Mouse (Mus musculus) MEL (cell line): ENCODE measurements at regions not wholly inside any gene's neighbourhood (a gene's known extent, or its start where the extent isn't known, plus 50 kb on each side); places are given as distances from the start of the nearest gene placed in this dataset.
"Not testable (repeated sequence)": the region's sequence is repeated elsewhere in the genome, so short reads cannot be mapped to it uniquely, and the experiment has no call there.

Experiments
- DNase-seq: peaks from one replicate; pipeline ENCODE4 v3.0.0; 2011; ENCODE audit warnings: low read depth, low spot score
- H3K27ac ChIP-seq: 2 replicates; pipeline ENCODE4 v1.5.1; 2012; ENCODE audit warnings: low read depth, mild to moderate bottlenecking, control low read depth, low read length, moderate library complexity; ENCODE audit not compliant: control insufficient read depth
- H3K27me3 ChIP-seq, 2 experiments: fragments of 150-350 bp in 1 of 2; sonication (generic) in 1 of 2; 2 replicates each; pipeline ENCODE4 v1.6.1; 2012; ENCODE audit warnings: low read length in 2 of 2, mild to moderate bottlenecking in 2 of 2, improper control_type of control experiment in 1 of 2, moderate library complexity in 1 of 2; ENCODE audit not compliant: insufficient read depth in 2 of 2, control insufficient read depth in 1 of 2
- H3K36me3 ChIP-seq, 2 experiments: 2 replicates each; pipeline ENCODE4 v1.6.1; 2012 to 2014; ENCODE audit warnings: low read length in 2 of 2, improper control_type of control experiment in 1 of 2, inconsistent platforms in 1 of 2, mild to moderate bottlenecking in 1 of 2; ENCODE audit not compliant: insufficient read depth in 2 of 2, control insufficient read depth in 1 of 2
- H3K4me1 ChIP-seq, 2 experiments: fragments of 150-350 bp in 1 of 2; sonication (generic) in 1 of 2; 2 replicates each; pipeline ENCODE4 v1.6.1; 2012; ENCODE audit warnings: low read length in 2 of 2, improper control_type of control experiment in 1 of 2, mild to moderate bottlenecking in 1 of 2; ENCODE audit not compliant: insufficient read depth in 2 of 2, control insufficient read depth in 1 of 2
- H3K4me3 ChIP-seq, 2 experiments: fragments of 150-350 bp in 1 of 2; sonication (generic) in 1 of 2; 2 replicates each; pipeline ENCODE4 v1.5.1; 2012; ENCODE audit warnings: low read depth in 2 of 2, low read length in 2 of 2, mild to moderate bottlenecking in 2 of 2, moderate library complexity in 2 of 2, control low read depth in 1 of 2, improper control_type of control experiment in 1 of 2; ENCODE audit not compliant: control insufficient read depth in 1 of 2, insufficient read depth in 1 of 2
- H3K79me2 ChIP-seq: 2 replicates; pipeline ENCODE4 v1.6.1; 2012; ENCODE audit warnings: mild to moderate bottlenecking, low read length, moderate library complexity; ENCODE audit not compliant: control insufficient read depth, poor library complexity, insufficient read depth
- H3K9ac ChIP-seq: 2 replicates; pipeline ENCODE4 v1.6.1; 2012; ENCODE audit warnings: low read depth, mild to moderate bottlenecking, control low read depth, low read length, moderate library complexity; ENCODE audit not compliant: control insufficient read depth, poor library complexity, severe bottlenecking
- H3K9me3 ChIP-seq: fragments of 150-350 bp; sonication (generic); replicated peaks from 2 replicates; pipeline ENCODE4 v1.6.1; 2012; ENCODE audit warnings: mild to moderate bottlenecking, low read length, improper control_type of control experiment, moderate library complexity; ENCODE audit not compliant: insufficient read depth
- CTCF ChIP-seq, 3 experiments: IDR thresholded peaks in 2 of 3; conservative IDR thresholded peaks in 1 of 3; 2 replicates each; pipeline ENCODE4 v1.5.1; 2011 to 2012; ENCODE audit warnings: low read length in 3 of 3, low read depth in 2 of 3, mild to moderate bottlenecking in 2 of 3, improper control_type of control experiment in 1 of 3, inconsistent platforms in 1 of 3, mixed read lengths in 1 of 3, moderate library complexity in 1 of 3; ENCODE audit not compliant: control insufficient read depth in 1 of 3, insufficient read depth in 1 of 3, poor library complexity in 1 of 3, severe bottlenecking in 1 of 3
- ELF1 ChIP-seq: IDR thresholded peaks from 2 replicates; pipeline ENCODE4 v1.6.1; 2014; ENCODE audit warnings: low read depth, mild to moderate bottlenecking, inconsistent platforms, low read length, improper control_type of control experiment, moderate library complexity
- EP300 ChIP-seq, 2 experiments: IDR thresholded peaks; 2 replicates each; pipeline ENCODE4 v1.6.1; 2011; ENCODE audit warnings: improper control_type of control experiment in 2 of 2, low read length in 2 of 2, low read depth in 1 of 2, mild to moderate bottlenecking in 1 of 2
- MAFK ChIP-seq: IDR thresholded peaks from 2 replicates; pipeline ENCODE4 v1.6.1; 2011; ENCODE audit warnings: low read depth, mild to moderate bottlenecking, low read length, improper control_type of control experiment, borderline replicate concordance
- MAX ChIP-seq: IDR thresholded peaks from 2 replicates; pipeline ENCODE4 v1.6.1; 2011; ENCODE audit warnings: low read length, improper control_type of control experiment
- MAZ ChIP-seq: IDR thresholded peaks from 2 replicates; pipeline ENCODE4 v1.6.1; 2012; ENCODE audit warnings: low read depth, mild to moderate bottlenecking, inconsistent platforms, low read length, improper control_type of control experiment
- MEF2A ChIP-seq: IDR thresholded peaks from 2 replicates; pipeline ENCODE4 v1.6.1; 2014; ENCODE audit warnings: low read depth, mild to moderate bottlenecking, inconsistent platforms, low read length, improper control_type of control experiment; ENCODE audit not compliant: poor library complexity, insufficient replicate concordance, severe bottlenecking; ENCODE audit errors: extremely low read depth
- NRF1 ChIP-seq: IDR thresholded peaks from 2 replicates; pipeline ENCODE4 v1.6.1; 2014; ENCODE audit warnings: low read depth, mild to moderate bottlenecking, inconsistent platforms, low read length, improper control_type of control experiment, moderate library complexity; ENCODE audit not compliant: poor library complexity, insufficient read depth, severe bottlenecking
- POLR2A ChIP-seq, 2 experiments: IDR thresholded peaks; 2 replicates each; pipeline ENCODE4 v1.6.1; 2011 to 2012; ENCODE audit warnings: low read length in 2 of 2, mild to moderate bottlenecking in 2 of 2, control low read depth in 1 of 2, improper control_type of control experiment in 1 of 2, low read depth in 1 of 2, moderate library complexity in 1 of 2; ENCODE audit not compliant: control insufficient read depth in 1 of 2, insufficient read depth in 1 of 2, poor library complexity in 1 of 2
- POLR2AphosphoS5 ChIP-seq: IDR thresholded peaks from 2 replicates; pipeline ENCODE4 v1.6.1; 2012; ENCODE audit warnings: low read depth, borderline replicate concordance, mild to moderate bottlenecking, inconsistent platforms, low read length, moderate library complexity, mixed read lengths
- RCOR1 ChIP-seq: IDR thresholded peaks from 2 replicates; pipeline ENCODE4 v1.6.1; 2012; ENCODE audit warnings: low read depth, mild to moderate bottlenecking, inconsistent platforms, low read length, improper control_type of control experiment
- TBP ChIP-seq: IDR thresholded peaks from 2 replicates; pipeline ENCODE4 v1.8.0; 2011; ENCODE audit warnings: low read depth, low read length, improper control_type of control experiment
- UBTF ChIP-seq: IDR thresholded peaks from 2 replicates; pipeline ENCODE4 v1.6.1; 2012; ENCODE audit warnings: low read depth, mild to moderate bottlenecking, inconsistent platforms, low read length, improper control_type of control experiment, moderate library complexity, borderline replicate concordance; ENCODE audit not compliant: insufficient read depth

GRCm38 (mm10) chrX:103553196-103553595 lies 77.2 kb upstream of the Zcchc13 start:
- Histone ChIP-seq H3K27ac (no peak overlapping the region), H3K79me2 (no peaks in the 10 kb centered on the region), H3K4me1 (no peaks in the 10 kb centered on the region), H3K27me3 (no peaks in the 10 kb centered on the region), H3K4me3 (no peak overlapping the region), H3K36me3 (no peaks in the 10 kb centered on the region), H3K9me3 (no peaks in the 10 kb centered on the region), H3K9ac (no peak overlapping the region)
- no peak for DNase-seq
- no peak for TF ChIP-seq EP300 (IDR thresholded peaks at IDR 0.05; ENCODE audit: low read depth in 1 of 2, low read length in 2 of 2)

GRCm38 (mm10) chrX:103553605-103554004 lies 76.8 kb upstream of the Zcchc13 start:
- H3K4me1 ChIP-seq = no peaks in the 10 kb centered on the region

GRCm38 (mm10) chrX:103555041-103555986 lies 75.1 kb upstream of the Zcchc13 start:
- H3K36me3 ChIP-seq, H3K9ac ChIP-seq, H3K9me3 ChIP-seq, H3K4me1 ChIP-seq, H3K4me3 ChIP-seq, H3K27me3 ChIP-seq, H3K79me2 ChIP-seq, H3K27ac ChIP-seq: not testable (repeated sequence)
- peak; percentile 28 for DNase-seq

More at GRCm38 (mm10) chrX:103553605-103554004, 76.8 kb upstream of the Zcchc13 start:
- Histone ChIP-seq H3K79me2 (no peaks in the 10 kb centered on the region), H3K27ac (no peak overlapping the region), H3K9ac (no peak overlapping the region)
- DNase-seq = no peak
- TF ChIP-seq MAZ = no peak
- TF ChIP-seq CTCF (IDR thresholded peaks at IDR 0.05 in 2 of 3, conservative IDR thresholded peaks at IDR 0.05 in 1 of 3; ENCODE audit: control insufficient read depth in 1 of 3, insufficient read depth in 1 of 3, low read depth in 2 of 3, low read length in 3 of 3, poor library complexity in 1 of 3, severe bottlenecking in 1 of 3) = no peak
- no peak for TF ChIP-seq TBP
- no peak for TF ChIP-seq ELF1
- TF ChIP-seq MEF2A = no peak
- no peak for TF ChIP-seq NRF1
- no peak for TF ChIP-seq EP300 (IDR thresholded peaks at IDR 0.05; ENCODE audit: low read depth in 1 of 2, low read length in 2 of 2)
- no peak for TF ChIP-seq POLR2A (IDR thresholded peaks at IDR 0.05; ENCODE audit: control insufficient read depth in 1 of 2, insufficient read depth in 1 of 2, low read depth in 1 of 2, low read length in 2 of 2, poor library complexity in 1 of 2)
- TF ChIP-seq MAX = no peak
- no peak for TF ChIP-seq MAFK
- no peak for TF ChIP-seq POLR2AphosphoS5
- no peak for TF ChIP-seq UBTF
- no peak for TF ChIP-seq RCOR1
- TF ChIP-seq, all 39 proteins: peak for 0
- Histone ChIP-seq H3K4me3 (no peak overlapping the region), H3K36me3 (no peaks in the 10 kb centered on the region), H3K27me3 (no peaks in the 10 kb centered on the region), H3K9me3 (no peaks in the 10 kb centered on the region)
